Mouse (Mus musculus): ENCODE results near the gene Gucy2c.

- TF ChIP-seq GATA1 (IDR thresholded peaks at IDR 0.05; ENCODE audit: borderline replicate concordance, low read length): no peak
- TF ChIP-seq FLI1 (IDR thresholded peaks at IDR 0.05; ENCODE audit: low read length): peak; percentile 86
Observed at GRCm38 (mm10) chr6:136827881-136828561, 46.5 kb upstream of the Gucy2c start, which contains the start of gene Wbp11.

Data from megakaryocyte, embryonic 14.5 days (primary cell).